Mouse (Mus musculus) lung, postnatal 36 days (tissue): ENCODE measurements around the gene Coq4.
A peak's percentile ranks its signal among the peaks of the same experiment; 100 is the strongest.
"Not testable (repeated sequence)": the region's sequence is repeated elsewhere in the genome, so short reads cannot be mapped to it uniquely, and the experiment has no call there.

ENCODE experiments used
- DNase-seq: peaks from one replicate; pipeline ENCODE4 v3.0.0; 2022; ENCODE audit warnings: mixed read lengths

The Coq4 gene

DNA sequence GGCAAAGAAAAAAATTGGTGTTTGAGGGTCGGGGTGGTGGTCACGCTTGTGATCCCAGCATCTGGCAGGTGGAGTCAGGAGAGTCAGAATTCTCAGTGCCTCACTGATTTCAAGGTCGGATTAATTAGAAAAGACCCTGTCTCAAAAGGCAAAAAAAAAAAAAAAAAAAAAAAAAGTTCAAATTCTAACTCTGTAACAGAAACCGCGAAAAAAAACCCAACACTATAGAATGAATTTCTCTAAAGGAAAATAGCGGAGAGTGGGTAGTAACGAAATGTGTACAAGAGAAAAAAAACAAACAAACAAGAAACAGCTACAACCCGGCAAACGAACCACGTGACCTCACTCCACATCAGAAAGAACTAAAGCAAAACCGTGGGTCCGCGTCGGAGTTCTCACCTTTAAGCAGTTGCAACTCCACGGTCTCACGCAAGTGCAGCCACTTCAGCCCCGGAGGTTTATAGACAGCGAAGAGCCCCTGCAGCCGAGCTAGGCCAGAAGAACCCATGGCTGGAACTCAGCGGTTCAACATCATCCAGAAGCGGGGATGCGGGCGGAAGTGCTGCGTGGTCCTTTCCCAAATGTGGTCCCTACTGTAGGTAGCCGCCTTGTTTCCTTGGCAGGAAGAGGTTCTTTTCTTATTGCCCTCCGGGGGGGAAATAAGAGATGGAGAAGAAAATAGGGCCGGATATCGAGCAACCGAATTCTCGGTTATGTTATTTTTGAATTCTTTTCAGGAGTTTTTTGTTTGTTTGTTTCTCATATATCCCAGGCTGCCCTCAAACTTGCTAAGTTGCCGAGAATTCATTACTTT is at the start of gene Coq4:
Gene Coq4, plus strand, starts transcription at position 390 of the 814 bp plus-strand sequence.
- DNase-seq = peak; percentile 98

GRCm38 (mm10) chr2:29738799-29739198 is 48.5 kb upstream of the Coq4 start:
- no peak for DNase-seq

DNA sequence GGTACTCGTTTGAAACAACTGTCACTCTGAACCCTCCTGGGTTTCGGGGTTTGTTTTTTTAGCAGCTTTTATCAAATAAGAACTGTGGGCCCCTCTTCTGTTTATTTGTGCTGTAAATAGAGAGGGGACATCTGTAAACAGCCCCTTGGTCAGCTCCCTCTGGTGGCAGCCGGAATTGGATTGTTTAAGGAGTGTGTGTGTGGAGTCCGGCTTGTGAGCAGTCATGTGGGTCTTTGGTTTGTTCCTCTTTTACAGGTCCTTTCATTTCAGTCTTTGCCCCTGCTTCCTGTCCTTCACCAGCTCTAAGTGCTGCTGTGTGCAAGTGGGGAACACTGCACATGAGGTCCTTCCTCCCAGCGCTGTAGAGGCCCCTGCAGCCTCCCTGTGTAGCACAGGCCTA is 47.9 kb upstream of the Coq4 start:
- DNase-seq = peak; percentile 48

DNA sequence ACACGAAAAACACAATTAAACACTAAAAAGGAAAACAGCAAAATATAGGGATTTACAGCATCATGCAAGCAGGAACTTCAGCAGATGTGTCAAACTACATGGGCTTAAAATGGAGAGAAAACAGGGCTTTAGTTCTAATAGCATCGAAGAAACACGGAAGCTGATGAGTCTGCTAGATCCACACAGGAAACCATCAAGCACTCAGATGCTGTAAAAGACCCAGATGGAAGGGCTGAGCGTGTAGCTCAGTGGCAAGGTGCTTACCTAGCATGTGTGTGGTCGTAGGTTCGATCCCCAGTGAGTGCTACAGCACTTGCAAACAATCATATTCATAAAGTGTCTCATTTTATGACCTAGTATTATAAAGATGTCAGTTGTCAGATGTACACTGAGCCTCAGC is 46.1 kb upstream of the Coq4 start:
- DNase-seq = no peak

- no peak for DNase-seq
Observed at GRCm38 (mm10) chr2:29744256-29744655, 43.0 kb upstream of the Coq4 start.

DNA sequence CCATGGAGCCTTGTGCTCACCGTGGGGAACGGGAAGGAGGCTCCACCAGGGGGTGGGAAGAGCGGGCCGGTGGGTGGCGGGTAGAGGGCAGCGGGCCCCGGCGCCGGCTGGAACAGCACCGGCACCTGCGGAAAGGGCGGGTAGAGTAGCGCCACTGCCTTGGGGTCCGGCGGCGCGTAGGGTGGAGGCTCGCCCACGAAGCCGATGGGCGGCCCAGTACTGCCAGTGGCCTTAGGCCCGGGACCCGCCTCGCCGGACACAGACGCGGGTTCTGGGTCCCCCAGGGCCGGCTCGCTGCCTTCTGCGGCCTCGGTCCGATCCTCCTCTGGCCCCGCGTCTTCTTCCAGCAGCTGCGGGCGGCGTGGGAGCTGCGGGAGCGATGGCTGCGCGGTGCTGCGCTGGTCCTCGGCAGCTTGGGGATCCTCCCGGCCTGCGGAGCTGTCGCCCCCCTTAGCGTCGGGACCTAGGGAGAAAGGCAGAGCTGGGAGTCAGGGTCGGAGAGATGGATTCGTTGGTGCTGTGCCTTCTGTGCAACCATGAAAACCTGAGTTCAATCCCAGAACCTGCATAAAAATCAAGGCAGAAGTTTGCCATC is 40.0 kb upstream of the Coq4 start:
- DNase-seq = no peak

GRCm38 (mm10) chr2:29747852-29748251 is 39.4 kb upstream of the Coq4 start:
- peak; percentile 45 for DNase-seq

DNA sequence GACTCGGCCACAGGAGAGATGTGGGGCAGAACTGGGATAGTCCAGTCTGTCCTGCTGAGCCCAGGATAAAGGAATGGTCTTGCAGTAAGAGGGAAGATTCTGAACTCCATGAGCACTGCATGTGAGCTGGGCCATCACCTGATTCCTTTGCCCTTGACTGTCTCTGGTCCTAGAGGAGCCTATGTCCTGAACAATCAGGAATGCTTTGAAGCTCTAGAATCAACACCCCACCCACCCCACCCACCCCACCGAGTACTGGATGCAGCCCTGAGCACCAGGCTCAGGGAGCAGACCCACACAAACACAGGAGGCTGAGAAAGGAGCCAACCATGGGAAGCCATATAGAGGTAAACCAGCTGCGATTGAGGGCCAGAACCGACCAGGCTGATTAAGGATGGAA is 38.8 kb upstream of the Coq4 start:
- DNase-seq = no peak

DNA sequence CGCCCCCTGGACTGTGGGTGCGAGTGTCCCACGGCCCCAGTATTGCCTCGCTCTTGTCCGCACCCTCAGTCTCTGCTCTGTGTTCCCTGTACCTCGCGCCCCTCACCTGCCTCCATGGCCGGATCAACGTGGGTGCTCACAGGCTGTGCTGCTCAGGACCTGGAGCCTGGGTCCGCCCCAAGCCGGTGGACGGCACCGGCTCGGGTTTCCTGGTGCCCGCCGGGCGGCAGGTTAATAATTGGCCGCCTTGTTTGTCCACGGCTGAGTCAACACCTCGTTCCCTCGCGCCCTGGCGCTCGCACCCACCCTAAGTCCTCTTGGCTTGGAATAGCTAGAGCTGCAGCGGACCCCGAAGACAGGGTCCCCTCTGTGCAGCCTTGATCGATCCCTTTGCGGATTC is 35.8 kb upstream of the Coq4 start, which contains the start of gene Gm13420:
Gene Gm13420, minus strand, starts transcription at position 189 of the 400 bp plus-strand sequence.
- peak; percentile 42 for DNase-seq

DNA sequence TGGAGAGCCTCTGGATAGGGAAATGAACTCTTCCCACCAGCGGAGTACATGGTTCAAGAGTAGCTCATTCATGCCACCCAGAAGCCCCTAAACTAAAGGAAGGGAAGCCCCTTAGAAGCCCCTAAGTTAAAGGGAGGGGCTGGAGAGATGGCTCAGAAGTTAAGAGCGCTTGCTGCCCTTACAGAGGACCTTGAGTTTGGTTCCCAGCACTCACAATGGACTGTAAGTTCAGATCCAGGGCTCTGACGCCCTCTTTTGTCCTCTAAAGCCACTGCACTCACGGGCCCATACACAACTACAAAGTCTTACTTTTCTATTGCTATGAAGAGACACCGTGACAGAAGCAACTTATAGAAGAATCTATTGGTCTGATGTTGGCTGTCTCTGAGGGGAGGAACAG is 34.9 kb upstream of the Coq4 start:
- DNase-seq = no peak

DNA sequence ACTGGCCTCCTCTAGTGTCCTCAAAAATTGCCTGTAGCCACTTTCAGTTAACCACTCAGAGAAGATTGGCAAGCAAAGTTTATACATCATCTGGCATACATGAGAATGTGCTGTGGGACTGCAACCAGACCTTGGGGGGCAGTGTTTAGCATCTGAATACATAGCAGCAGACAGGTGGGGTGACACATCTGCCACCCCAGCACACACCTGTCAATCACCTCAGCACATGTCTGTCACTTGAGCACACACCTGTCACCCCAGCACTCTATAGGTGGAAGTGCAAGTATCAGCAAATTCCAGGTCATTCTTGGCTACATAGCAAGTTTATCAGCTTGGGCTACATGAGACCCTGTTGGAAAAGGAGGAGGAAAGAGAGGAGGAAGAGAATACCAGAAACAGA is 31.6 kb upstream of the Coq4 start:
- DNase-seq = no peak

DNA sequence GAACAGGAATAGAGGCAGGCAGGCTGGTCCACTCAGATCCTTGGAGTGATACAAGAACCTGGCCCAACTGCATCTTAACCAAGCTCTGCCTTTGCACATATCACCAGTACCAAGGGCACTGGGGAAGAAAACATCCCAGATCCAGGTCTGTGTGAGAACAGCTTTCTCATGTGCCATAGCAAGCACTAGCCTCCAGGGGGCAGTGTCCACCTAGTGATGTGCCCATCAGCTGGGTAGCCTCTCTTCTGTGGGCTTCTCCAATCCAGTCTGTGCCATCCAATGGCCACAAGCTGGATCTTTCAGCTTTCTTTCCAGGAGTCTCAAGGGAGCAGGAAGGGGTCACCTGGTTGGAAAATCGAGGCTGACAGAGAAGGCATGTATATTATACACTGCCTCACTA is 22.5 kb upstream of the Coq4 start:
- peak; percentile 78 for DNase-seq

- peak; percentile 56 for DNase-seq
Observed at GRCm38 (mm10) chr2:29767976-29768709, 19.1 kb upstream of the Coq4 start.

DNA sequence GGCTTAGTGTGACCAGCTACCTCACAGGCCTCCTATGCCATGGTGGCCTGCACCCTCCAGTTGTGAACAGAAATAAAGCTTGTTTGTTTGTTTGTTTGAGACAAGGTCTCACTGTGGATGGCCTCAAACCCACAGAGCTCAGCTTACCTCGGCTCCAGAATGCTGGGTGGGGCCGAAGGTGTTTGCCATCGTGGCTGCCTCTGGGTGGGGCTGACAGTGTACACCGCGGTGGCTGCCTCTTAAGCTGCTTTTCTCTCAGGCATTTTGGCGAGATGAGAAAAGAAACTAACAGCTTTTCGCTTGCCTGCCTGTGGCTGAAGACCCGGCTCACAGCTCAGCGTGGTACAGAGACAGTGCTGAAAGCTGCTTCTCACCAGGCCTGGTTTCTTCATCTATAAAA is 18.4 kb upstream of the Coq4 start:
- no peak for DNase-seq

- no peak for DNase-seq
Observed at GRCm38 (mm10) chr2:29770162-29770561, 17.1 kb upstream of the Coq4 start.

DNA sequence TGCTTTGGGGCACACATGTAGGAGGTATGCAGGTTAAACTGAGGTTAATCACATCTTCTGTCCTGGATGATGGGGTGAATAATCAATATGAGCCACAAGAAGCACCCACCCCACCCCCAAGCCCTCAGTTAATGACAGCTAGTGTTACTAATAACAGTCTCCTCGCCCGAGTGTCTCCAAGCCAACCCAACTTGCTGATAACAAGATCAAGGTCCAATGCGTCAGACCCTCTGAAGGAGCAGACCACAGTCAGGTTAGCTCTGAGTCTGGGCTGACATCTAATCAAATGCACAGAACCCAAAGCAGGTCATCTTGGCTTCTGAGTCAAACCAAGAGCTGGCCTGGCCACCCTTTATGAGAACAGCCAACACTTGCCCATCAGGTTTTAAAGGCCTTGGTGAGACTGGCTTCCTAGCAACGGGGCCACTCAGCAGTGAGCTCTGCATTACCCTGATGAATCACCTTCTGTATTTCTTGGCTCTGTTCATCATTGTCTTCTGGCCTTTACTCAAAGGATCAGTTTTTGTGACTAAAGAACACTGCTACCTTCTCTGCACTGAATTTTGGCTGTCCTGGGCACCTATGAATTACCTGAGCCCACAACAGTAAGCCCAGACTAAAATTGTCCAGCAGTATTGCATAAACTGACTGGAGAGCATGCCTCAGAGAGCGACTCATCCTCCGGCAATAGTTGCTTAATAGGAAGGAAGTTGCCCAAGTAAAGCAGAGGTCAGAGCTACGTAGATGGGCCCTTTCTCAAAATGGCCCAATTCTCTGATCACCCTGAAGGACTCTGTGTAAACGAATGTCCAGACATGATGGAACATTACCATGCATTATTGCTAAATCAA is 15.5 kb upstream of the Coq4 start:
- DNase-seq = peak; percentile 43

DNA sequence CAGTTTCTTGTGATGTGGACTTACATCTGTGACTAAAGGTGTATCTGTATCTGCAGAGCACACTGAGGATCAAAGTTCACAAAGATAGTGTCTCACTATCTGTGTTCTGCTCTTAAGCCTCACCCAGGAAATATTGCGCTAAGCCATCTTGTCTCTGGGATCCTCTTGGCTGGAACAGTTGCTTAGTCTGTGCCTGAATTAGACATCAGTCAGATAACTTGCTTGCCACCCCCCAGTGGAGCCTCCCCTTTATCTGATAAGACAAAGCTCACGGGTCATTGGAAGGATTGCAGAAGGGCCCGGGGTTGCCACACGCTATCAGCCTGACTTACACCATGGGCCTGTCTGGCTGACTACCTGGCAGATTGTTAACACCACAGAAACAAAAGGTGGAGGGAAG is 14.0 kb upstream of the Coq4 start:
- DNase-seq = no peak

GRCm38 (mm10) chr2:29781256-29781655 is 6.0 kb upstream of the Coq4 start:
- not testable (repeated sequence) for DNase-seq

GRCm38 (mm10) chr2:29784290-29784689 is 3.0 kb upstream of the Coq4 start:
- DNase-seq = no peak

DNA sequence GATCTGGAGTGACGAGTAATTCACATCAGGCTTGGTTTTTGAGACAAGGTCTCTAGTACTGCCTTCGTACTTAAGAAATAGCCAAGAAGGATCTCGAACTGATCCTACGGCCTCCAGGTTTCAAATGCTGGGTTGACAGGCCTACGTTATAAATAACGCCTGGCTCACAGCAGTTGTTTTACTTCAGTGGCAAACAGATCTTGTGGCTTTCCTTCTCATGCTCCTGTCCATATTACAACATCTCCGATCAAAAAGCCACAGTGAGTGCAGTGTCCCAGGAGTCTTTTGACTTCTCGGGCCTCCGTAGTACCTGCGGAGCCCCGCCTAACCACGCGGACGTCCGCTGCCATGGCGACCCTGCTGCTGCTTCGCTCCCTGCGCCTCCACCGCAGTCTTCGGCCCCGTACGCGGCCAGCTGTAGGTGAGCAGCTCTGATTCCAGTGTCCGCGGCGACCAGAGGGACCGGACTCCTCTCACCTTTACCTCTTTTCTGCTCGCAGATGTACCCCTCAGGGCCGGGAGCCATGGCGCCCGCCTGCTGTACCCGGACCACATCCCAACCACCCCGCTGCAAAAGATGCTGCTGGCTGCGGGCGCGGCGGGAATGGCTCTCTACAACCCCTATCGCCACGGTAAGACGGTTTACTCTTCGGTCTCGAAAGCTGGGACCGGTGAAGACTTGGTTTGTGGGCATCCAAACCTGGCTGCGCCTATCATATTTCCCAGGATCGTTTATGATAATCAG is 816 bp downstream of the Coq4 start, which contains the start of gene Trub2:
Gene Trub2, minus strand, starts transcription at position 566 of the 745 bp plus-strand sequence.
- peak; percentile 87 for DNase-seq

DNA sequence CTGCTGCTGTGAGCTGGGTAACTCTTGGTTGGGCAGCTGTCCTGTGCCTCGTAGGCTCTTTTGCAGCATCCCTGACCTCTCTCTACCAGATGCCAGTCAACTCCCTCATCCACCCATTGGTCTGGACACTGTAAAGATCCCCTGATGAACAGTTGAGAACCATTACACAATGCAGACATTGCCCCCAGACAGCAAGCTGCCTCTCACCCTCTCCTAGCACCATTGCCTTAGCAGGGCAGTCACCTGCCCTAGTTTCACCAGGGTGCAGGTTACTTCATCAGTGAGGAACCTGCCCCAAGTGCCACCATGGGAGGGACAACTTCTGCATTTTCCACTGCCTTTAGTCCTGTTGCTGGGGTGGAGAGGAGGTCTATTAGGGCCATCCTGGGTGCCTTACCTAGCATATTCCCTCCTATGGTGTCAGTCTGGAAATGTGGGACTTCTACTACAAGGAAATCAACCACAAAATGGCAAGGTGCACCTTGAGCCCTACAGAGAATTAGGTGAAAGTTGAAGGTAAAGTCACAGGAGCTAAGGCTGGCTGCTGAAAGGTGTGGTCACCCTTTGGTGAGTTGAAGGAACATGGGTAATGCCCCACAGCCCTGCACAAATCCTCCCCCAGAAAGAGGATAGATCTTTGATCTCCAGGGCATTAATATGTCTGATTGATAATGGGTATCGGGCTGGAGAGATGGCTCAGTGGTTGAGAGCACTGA is 5.6 kb downstream of the Coq4 start:
- no peak for DNase-seq
